Mouse (Mus musculus) stomach, postnatal 0 days (tissue): ENCODE results near the gene Zdhhc22.

Experiments
- CTCF ChIP-seq: IDR thresholded peaks from 2 replicates; pipeline ENCODE4 v1.5.1; 2016; ENCODE audit warnings: antibody characterized with exemption, low read depth, mild to moderate bottlenecking, moderate library complexity
- EP300 ChIP-seq: optimal IDR thresholded peaks from 2 replicates; pipeline ENCODE3; 2016; ENCODE audit warnings: antibody characterized with exemption

DNA sequence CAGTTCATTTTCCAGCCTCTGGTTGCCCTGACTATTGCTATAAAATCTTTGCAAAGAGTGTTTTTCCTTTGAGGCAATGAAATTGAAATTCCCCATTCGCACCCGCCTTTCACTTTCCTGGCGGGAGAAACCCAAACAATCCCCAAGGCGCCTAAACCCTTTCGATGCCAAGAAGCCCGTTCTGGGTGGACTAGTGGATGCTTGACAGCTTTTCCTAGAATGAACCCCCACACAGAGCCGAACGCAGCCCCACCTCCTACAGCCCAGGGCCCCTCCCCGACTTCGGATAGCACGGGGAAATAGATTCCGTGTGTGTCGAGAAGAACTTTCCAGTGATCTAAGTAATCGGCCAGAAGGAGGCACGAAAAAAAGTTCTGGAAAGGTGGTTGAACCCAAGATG is 852 bp downstream of the Zdhhc22 start:
- TF ChIP-seq CTCF (no peak), EP300 (no peak)
